ENCODE assay signal across 9 mouse cellular contexts in the genomic region with DNA sequence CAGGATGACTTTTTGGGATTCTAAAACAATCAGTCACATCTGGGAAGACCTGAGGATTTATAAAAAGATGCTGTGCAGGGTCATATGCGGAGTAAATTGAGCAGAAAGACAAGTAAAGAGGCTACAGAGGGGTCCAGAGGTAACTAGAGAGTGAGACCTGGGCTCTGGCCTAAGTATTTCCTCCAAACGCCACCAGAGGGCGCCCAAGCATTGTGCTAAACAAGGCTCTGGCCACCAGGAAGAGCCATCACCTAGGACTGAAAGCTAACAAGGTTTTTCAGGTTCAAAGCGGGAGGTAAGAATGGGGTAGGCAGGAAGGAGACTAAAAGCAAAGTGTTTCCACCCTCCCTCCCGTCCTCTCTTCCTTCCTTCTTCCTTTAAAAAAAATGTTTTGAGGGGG. TPM values are rescaled to one million over a fixed set of nuclear protein-coding genes. Genes with fewer than 3 reads are reported as not detected.
DNase-seq lines count a peak whose midpoint lies in the region; ATAC-seq lines count a peak whose summit lies in the region.
"Had no signal": no experiment of that assay in that cellular context is flagged by ENCODE, and none has a peak within 500 bp of the region (broad histone marks: within the 10 kb centered on the region; RNA-seq: fewer than 3 reads in every experiment).

No protein-coding gene starts in this region.

- WGBS in forebrain, embryonic 13.5 days, result 0% methylated on average over 5 of the region's 5 CpGs
- 8% methylated on average over 5 of the region's 5 CpGs for WGBS in hindbrain, embryonic 10.5 days

- no peaks in the 10 kb centered on the region for H3K36me3 ChIP-seq in forebrain, embryonic 13.5 days (ENCODE audit: poor library complexity, severe bottlenecking)
- no peaks in the 10 kb centered on the region for H3K36me3 ChIP-seq in hindbrain, embryonic 10.5 days
- H3K36me3 ChIP-seq: limb, embryonic 15.5 days had no signal

- H3K27ac ChIP-seq in forebrain, embryonic 13.5 days, result no peak overlapping the region
- no peak overlapping the region for H3K27ac ChIP-seq in hindbrain, embryonic 10.5 days
- H3K27ac ChIP-seq: limb, embryonic 15.5 days had no signal

- H3K9ac ChIP-seq in forebrain, embryonic 13.5 days, result no peak overlapping the region
- H3K9ac ChIP-seq: limb, embryonic 15.5 days had no signal

- ATAC-seq in cerebellum, adult (ENCODE audit: insufficient number of reproducible peaks, low FRiP score, low TSS enrichment), result peak; percentile 56; the same call in 1 of the 2 replicates
- ATAC-seq in forebrain, embryonic 13.5 days, result peak; percentile 67
- peak; percentile 72 for ATAC-seq in megakaryocyte, adult 5-6 weeks (ENCODE audit: poor library complexity, severe bottlenecking)

- no peaks in the 10 kb centered on the region for H3K27me3 ChIP-seq in forebrain, embryonic 13.5 days
- H3K27me3 ChIP-seq in hindbrain, embryonic 10.5 days (ENCODE audit: insufficient read depth, poor library complexity, severe bottlenecking), result no peaks in the 10 kb centered on the region

- no peaks in the 10 kb centered on the region for H3K9me3 ChIP-seq in forebrain, embryonic 13.5 days (replicated peaks)
- no peaks in the 10 kb centered on the region for H3K9me3 ChIP-seq in hindbrain, embryonic 10.5 days
- H3K9me3 ChIP-seq: limb, embryonic 15.5 days had no signal

- peak; percentile 92 for DNase-seq in NIH3T3 (ENCODE audit: low read depth)
- DNase-seq in hindbrain, embryonic 10.5 days (ENCODE audit: low spot score), result peak; percentile 84
- peak; percentile 42 for DNase-seq in layer of hippocampus, adult 9-11 months
- peak; percentile 85 for DNase-seq in right cerebral cortex, postnatal 14 days
- DNase-seq in urinary bladder, postnatal 14 days (ENCODE audit: low spot score), result peak; percentile 86

- H3K4me1 ChIP-seq in forebrain, embryonic 13.5 days, result no peaks in the 10 kb centered on the region
- peaks cover 8% of the 10 kb centered on the region for H3K4me1 ChIP-seq in hindbrain, embryonic 10.5 days (replicated peaks)

- no peak overlapping the region for H3K4me3 ChIP-seq in forebrain, embryonic 13.5 days
- H3K4me3 ChIP-seq in hindbrain, embryonic 10.5 days, result no peak overlapping the region
- H3K4me3 ChIP-seq: limb, embryonic 15.5 days had no signal

- H3K4me2 ChIP-seq in forebrain, embryonic 13.5 days, result no peak overlapping the region
- H3K4me2 ChIP-seq: limb, embryonic 15.5 days had no signal

RNA-seq across cellular contexts. Expression of gene Spock2, which starts 42.1 kb away (rescaled TPM):
- 19.7 and 25.9 TPM in 2 replicates for polyA plus RNA-seq in forebrain, embryonic 13.5 days (2015; fragmentation: Nextera tagmentation; extraction: Ambion mirVana)
- 17.7 and 20.4 TPM in 2 replicates for polyA plus RNA-seq in hindbrain, embryonic 10.5 days (2016; fragmentation: Nextera tagmentation; extraction: Ambion mirVana)
- 0.11 and 0.20 TPM in 2 replicates for total RNA-seq in megakaryocyte, adult 5-6 weeks (2015)
- 0.04 and 0.07 TPM in 2 replicates for total RNA-seq in megakaryocyte, adult 5-6 weeks (2017)

Comparison
In these comparisons a context has a peak if more than half of its experiments do, and no peak if none do; other contexts are left out.
1. DNase-seq: peak in every context shown above with its lines; median percentile 92 in NIH3T3; 86 in urinary bladder, postnatal 14 days; 85 in right cerebral cortex, postnatal 14 days; 84 in hindbrain, embryonic 10.5 days; 42 in layer of hippocampus, adult 9-11 months.